In genomic region chr14:49348164-49348896, GRCm38 (mm10) we compare ENCODE assay signal across 12 mouse cellular contexts.
DNase-seq lines count a peak whose midpoint lies in the region; ATAC-seq and TF ChIP-seq lines count a peak whose summit lies in the region.
"Had no signal": no experiment of that assay in that cellular context is flagged by ENCODE, and none has a peak within 500 bp of the region (broad histone marks: within the 10 kb centered on the region; RNA-seq: fewer than 3 reads in every experiment).

No protein-coding gene starts in this region.

- no peaks in the 10 kb centered on the region for H3K27me3 ChIP-seq in forebrain, postnatal 0 days (ENCODE audit: insufficient read depth, low read length)
- H3K27me3 ChIP-seq: lung, embryonic 15.5 days; neural tube, embryonic 12.5 days had no signal

- no peak overlapping the region for H3K4me3 ChIP-seq in forebrain, postnatal 0 days (ENCODE audit: low read depth, low read length)
- H3K4me3 ChIP-seq: heart, adult 2 months; hindbrain, embryonic 10.5 days; lung, embryonic 15.5 days; neural tube, embryonic 12.5 days had no signal

- H3K9me3 ChIP-seq in forebrain, postnatal 0 days (ENCODE audit: low read length) = no peaks in the 10 kb centered on the region
- H3K9me3 ChIP-seq: hindbrain, embryonic 10.5 days; lung, embryonic 15.5 days; neural tube, embryonic 12.5 days had no signal

- peak; percentile 4 for DNase-seq in adrenal gland, postnatal 14 days
- no peak for DNase-seq in adrenal gland, adult 8-10 months
- DNase-seq in left cerebral cortex, adult 11 months (ENCODE audit: low spot score) = peak; percentile 7
- no peak for DNase-seq in left cerebral cortex, postnatal 4 days
- DNase-seq in Muller cell, postnatal 12 days (ENCODE audit: inconsistent ontology term) = peak; percentile 25
- peak; percentile 55 for DNase-seq in forebrain, postnatal 0 days
- no peak for DNase-seq in gastrocnemius, postnatal 14 days
- DNase-seq in cerebellum, postnatal 14 days = no peak

- no peak for TF ChIP-seq CTCF in forebrain, postnatal 0 days (IDR thresholded peaks at IDR 0.05; ENCODE audit: low read depth)

- WGBS in forebrain, postnatal 0 days = 53% methylated on average over 7 of the region's 7 CpGs

- no peaks in the 10 kb centered on the region for H3K36me3 ChIP-seq in forebrain, postnatal 0 days (ENCODE audit: insufficient read depth)
- H3K36me3 ChIP-seq: hindbrain, embryonic 10.5 days; lung, embryonic 15.5 days; neural tube, embryonic 12.5 days had no signal

- ATAC-seq in forebrain, postnatal 0 days = peak; percentile 85

- no peak overlapping the region for H3K27ac ChIP-seq in forebrain, postnatal 0 days (ENCODE audit: low read depth, low read length)
- H3K27ac ChIP-seq: heart, adult 2 months; hindbrain, embryonic 10.5 days; lung, embryonic 15.5 days; neural tube, embryonic 12.5 days had no signal

- no peak overlapping the region for H3K9ac ChIP-seq in forebrain, postnatal 0 days
- H3K9ac ChIP-seq: lung, embryonic 15.5 days; neural tube, embryonic 12.5 days had no signal

- no peak overlapping the region for H3K4me2 ChIP-seq in forebrain, postnatal 0 days (ENCODE audit: low read depth)
- H3K4me2 ChIP-seq: lung, embryonic 15.5 days; neural tube, embryonic 12.5 days had no signal

- H3K4me1 ChIP-seq in forebrain, postnatal 0 days (ENCODE audit: insufficient read depth) = no peaks in the 10 kb centered on the region
- H3K4me1 ChIP-seq: hindbrain, embryonic 10.5 days; lung, embryonic 15.5 days; neural tube, embryonic 12.5 days had no signal

- intact Hi-C loops in left cerebral cortex, postnatal 4 days (cut with DNase I) = no loop called here
- intact Hi-C loops in gastrocnemius, postnatal 14 days (cut with DNase I; ENCODE audit: low total_unique reads) = no loop called here

Comparison
In these comparisons a context has a peak if more than half of its experiments do, and no peak if none do; other contexts are left out.
1. DNase-seq: peak in adrenal gland, postnatal 14 days (single experiment), left cerebral cortex, adult 11 months (single experiment), Muller cell, postnatal 12 days (single experiment) and forebrain, postnatal 0 days (single experiment); none in adrenal gland, adult 8-10 months (single experiment), left cerebral cortex, postnatal 4 days (single experiment), gastrocnemius, postnatal 14 days (single experiment) and cerebellum, postnatal 14 days (0 of 2).